Mouse (Mus musculus) CH12.LX (cell line): ENCODE measurements at regions not wholly inside any gene's neighbourhood (a gene's known extent, or its start where the extent isn't known, plus 50 kb on each side); places are given as distances from the start of the nearest gene placed in this dataset.

Experiments
- DNase-seq: peaks from one replicate; pipeline ENCODE4 v3.0.0-alpha.2; 2013; ENCODE audit errors: extremely low read depth
- H3K27ac ChIP-seq: 2 replicates; pipeline ENCODE4 v1.5.1; 2012; ENCODE audit warnings: low read depth, mild to moderate bottlenecking, control low read depth, moderate library complexity; ENCODE audit not compliant: insufficient read depth
- H3K27me3 ChIP-seq: replicated peaks from 2 replicates; pipeline ENCODE3; 2012; ENCODE audit warnings: inconsistent platforms
- H3K36me3 ChIP-seq, 2 experiments: replicated peaks in 1 of 2; 2 replicates each; pipeline versions ENCODE3 to v1.6.1; 2012; ENCODE audit warnings: inconsistent platforms in 1 of 2, low read length in 1 of 2, mild to moderate bottlenecking in 1 of 2, mixed read lengths in 1 of 2, moderate library complexity in 1 of 2; ENCODE audit not compliant: control insufficient read depth in 1 of 2, insufficient read depth in 1 of 2
- H3K4me1 ChIP-seq, 2 experiments: 2 replicates each; pipeline ENCODE4 v1.6.1; 2012; ENCODE audit warnings: inconsistent platforms in 1 of 2, moderate library complexity in 1 of 2; ENCODE audit not compliant: insufficient read depth in 2 of 2, control insufficient read depth in 1 of 2
- H3K4me2 ChIP-seq: 2 replicates; pipeline ENCODE4 v1.6.1; 2012; ENCODE audit warnings: low read depth, mild to moderate bottlenecking, control low read depth; ENCODE audit not compliant: poor library complexity, insufficient read depth, severe bottlenecking
- H3K4me3 ChIP-seq, 3 experiments: fragments of 150-350 bp in 1 of 3; sonication (generic) in 1 of 3; replicated peaks in 1 of 3; 2 replicates each; pipeline versions ENCODE3 to v1.5.1; 2011 to 2012; ENCODE audit warnings: low read depth in 2 of 3, low read length in 2 of 3, mild to moderate bottlenecking in 2 of 3, moderate library complexity in 2 of 3, control low read depth in 1 of 3, improper control_type of control experiment in 1 of 3, inconsistent platforms in 1 of 3, mixed read lengths in 1 of 3; ENCODE audit not compliant: poor library complexity in 1 of 3
- H3K79me2 ChIP-seq: replicated peaks from 2 replicates; pipeline ENCODE4 v1.6.1; 2012; ENCODE audit warnings: mild to moderate bottlenecking, moderate library complexity; ENCODE audit not compliant: control insufficient read depth, poor library complexity, insufficient read depth, severe bottlenecking; ENCODE audit errors: extremely low read depth
- H3K9ac ChIP-seq: 2 replicates; pipeline ENCODE4 v1.6.1; 2012; ENCODE audit warnings: low read depth, mild to moderate bottlenecking, control low read depth, moderate library complexity; ENCODE audit not compliant: insufficient read depth
- H3K9me3 ChIP-seq: replicated peaks from 2 replicates; pipeline ENCODE3; 2012; ENCODE audit warnings: low read length, inconsistent platforms, mixed read lengths
- BHLHE40 ChIP-seq: IDR thresholded peaks from 2 replicates; pipeline ENCODE4 v1.6.1; 2011; ENCODE audit warnings: mild to moderate bottlenecking, low read depth, low read length, improper control_type of control experiment
- EP300 ChIP-seq: IDR thresholded peaks from 2 replicates; pipeline ENCODE4 v1.6.1; 2011; ENCODE audit warnings: low read length, improper control_type of control experiment
- HCFC1 ChIP-seq: IDR thresholded peaks from 2 replicates; pipeline ENCODE4 v1.6.1; 2012; ENCODE audit warnings: low read depth, mild to moderate bottlenecking, inconsistent platforms, low read length, improper control_type of control experiment
- IRF4 ChIP-seq: IDR thresholded peaks from 2 replicates; pipeline ENCODE4 v1.6.1; 2014; ENCODE audit warnings: low read depth, mild to moderate bottlenecking, inconsistent platforms, low read length, improper control_type of control experiment
- JUND ChIP-seq: conservative IDR thresholded peaks from 2 replicates; pipeline ENCODE4 v1.6.1; 2011; ENCODE audit warnings: low read depth, low read length, improper control_type of control experiment
- KAT2A ChIP-seq: IDR thresholded peaks from 2 replicates; pipeline ENCODE4 v1.6.1; 2012; ENCODE audit warnings: low read length, improper control_type of control experiment, inconsistent platforms; ENCODE audit not compliant: insufficient replicate concordance
- MAZ ChIP-seq: IDR thresholded peaks from 2 replicates; pipeline ENCODE4 v1.6.1; 2012; ENCODE audit warnings: low read depth, mild to moderate bottlenecking, inconsistent platforms, low read length, improper control_type of control experiment, moderate library complexity
- NELFE ChIP-seq: IDR thresholded peaks from 2 replicates; pipeline ENCODE4 v1.6.1; 2011; ENCODE audit warnings: low read depth, low read length, improper control_type of control experiment
- NRF1 ChIP-seq: IDR thresholded peaks from 2 replicates; pipeline ENCODE4 v1.6.1; 2014; ENCODE audit warnings: low read depth, mild to moderate bottlenecking, inconsistent platforms, low read length, improper control_type of control experiment, moderate library complexity
- RAD21 ChIP-seq: IDR thresholded peaks from 2 replicates; pipeline ENCODE4 v1.6.1; 2011; ENCODE audit warnings: low read depth, mild to moderate bottlenecking, low read length, improper control_type of control experiment, moderate library complexity
- RCOR1 ChIP-seq: conservative IDR thresholded peaks from 2 replicates; pipeline ENCODE4 v1.6.1; 2012; ENCODE audit warnings: low read depth, mild to moderate bottlenecking, inconsistent platforms, low read length, improper control_type of control experiment
- TBP ChIP-seq: conservative IDR thresholded peaks from 2 replicates; pipeline ENCODE4 v1.6.1; 2011; ENCODE audit warnings: low read depth, low read length, improper control_type of control experiment
- USF1 ChIP-seq: IDR thresholded peaks from 2 replicates; pipeline ENCODE4 v1.6.1; 2014; ENCODE audit warnings: low read depth, mild to moderate bottlenecking, inconsistent platforms, low read length, improper control_type of control experiment
- ZC3H11A ChIP-seq: IDR thresholded peaks from 2 replicates; pipeline ENCODE4 v1.6.1; 2012; ENCODE audit warnings: low read depth, mild to moderate bottlenecking, inconsistent platforms, low read length, improper control_type of control experiment
- ZNF384 ChIP-seq: IDR thresholded peaks from 2 replicates; pipeline ENCODE4 v1.6.1; 2012; ENCODE audit warnings: low read depth, low read length, improper control_type of control experiment, inconsistent platforms
- dilution Hi-C: fragments of 300-500 bp; cut with MboI; formaldehyde crosslinking; loops from 2 replicates; pipeline ENCODE4 v1.14.3; 2020; ENCODE audit warnings: low sequenced_read_pairs; ENCODE audit not compliant: extremely low pct_unique_long_range_greater_than_20kb, extremely low pct_ligation_motif_present
- in situ Hi-C: fragments of 300-500 bp; cut with MboI; formaldehyde crosslinking; loops from 3 replicates; pipeline ENCODE4 v1.14.3; 2019; ENCODE audit warnings: low sequenced_read_pairs, low pct_ligation_motif_present, low pct_unique_long_range_greater_than_20kb, mixed read lengths

DNA sequence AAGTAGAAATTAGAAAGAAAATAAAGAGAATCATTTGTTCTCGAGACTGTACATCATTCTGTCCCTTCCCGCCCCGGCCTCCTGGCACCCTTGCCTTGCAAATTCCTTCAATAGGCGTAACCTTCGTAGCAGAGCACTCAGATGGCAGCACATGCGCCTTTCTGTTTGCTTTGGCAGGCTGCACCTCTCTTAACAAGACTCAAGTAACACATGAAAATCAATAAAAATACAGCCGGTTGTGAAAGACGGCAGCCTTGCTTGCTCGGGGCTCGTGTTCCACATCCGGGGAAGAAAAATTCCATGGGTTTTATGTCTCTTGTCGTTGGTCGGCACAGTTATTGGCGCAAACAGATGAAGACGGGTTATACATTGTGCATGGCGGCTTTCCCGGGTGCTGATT lies 271.2 kb downstream of the Rnd3 start:
- no peak for DNase-seq
- Histone ChIP-seq H3K4me2 (no peak overlapping the region), H3K27ac (no peak overlapping the region), H3K4me3 (no peak overlapping the region), H3K27me3 (no peaks in the 10 kb centered on the region), H3K9me3 (no peaks in the 10 kb centered on the region), H3K9ac (no peak overlapping the region), H3K4me1 (no peaks in the 10 kb centered on the region), H3K79me2 (no peaks in the 10 kb centered on the region), H3K36me3 (no peaks in the 10 kb centered on the region)
- dilution Hi-C loops, result no loop called here
- in situ Hi-C loops, result no loop called here
- TF ChIP-seq ZNF384 (no peak), EP300 (no peak), HCFC1 (no peak)

GRCm38 (mm10) chr2:50875072-50875471 lies 273.8 kb downstream of the Rnd3 start:
- no peak overlapping the region for H3K27ac ChIP-seq
- no peaks in the 10 kb centered on the region for H3K9me3 ChIP-seq
- in situ Hi-C loops, result no loop called here
- H3K79me2 ChIP-seq, result no peaks in the 10 kb centered on the region
- no peak overlapping the region for H3K9ac ChIP-seq
- dilution Hi-C loops, result no loop called here
- no peaks in the 10 kb centered on the region for H3K27me3 ChIP-seq
- H3K36me3 ChIP-seq, result no peaks in the 10 kb centered on the region
- no peak overlapping the region for H3K4me3 ChIP-seq
- no peak for TF ChIP-seq NELFE
- no peak for DNase-seq
- H3K4me1 ChIP-seq, result no peaks in the 10 kb centered on the region
- no peak overlapping the region for H3K4me2 ChIP-seq

DNA sequence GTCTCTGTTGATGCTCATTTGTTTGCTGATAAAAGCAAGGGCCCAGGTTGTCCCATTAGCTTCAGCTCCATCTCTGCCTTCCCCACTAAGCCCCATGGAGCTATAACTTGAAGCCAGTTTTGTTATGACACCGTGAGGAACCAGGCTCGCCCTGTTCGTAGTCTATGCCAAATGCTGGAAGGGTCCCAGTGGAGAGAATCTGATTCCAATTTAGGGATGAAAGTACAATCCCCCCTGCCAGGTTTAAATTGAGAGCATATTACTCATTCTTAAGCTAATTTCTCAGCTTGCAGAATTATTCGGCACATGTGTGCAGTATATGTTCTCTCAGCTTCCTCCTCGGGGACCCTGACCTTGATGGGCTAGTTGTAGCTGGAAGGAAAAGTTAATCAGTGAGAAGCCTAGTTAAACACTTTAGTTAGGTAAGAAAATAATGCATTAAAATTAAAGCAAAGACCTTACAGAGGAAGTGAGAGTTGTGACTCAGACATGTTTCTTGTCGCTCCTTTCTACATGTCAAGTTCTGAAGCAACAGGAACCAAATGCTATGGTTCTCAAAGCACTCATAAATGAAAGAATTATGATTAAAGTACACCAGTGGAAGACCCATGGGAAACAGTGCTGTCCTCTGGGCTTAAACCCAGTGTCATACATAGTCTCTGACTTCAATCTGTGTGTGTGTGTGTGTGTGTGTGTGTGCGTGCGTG lies 295.2 kb downstream of the Rnd3 start:
- peaks cover 0 to 11% of the 10 kb centered on the region in 2 experiments; a peak in 2 of 4 replicates for H3K4me1 ChIP-seq
- no peaks in the 10 kb centered on the region for H3K36me3 ChIP-seq
- no peaks in the 10 kb centered on the region for H3K9me3 ChIP-seq
- dilution Hi-C loops (no loop called here), in situ Hi-C loops (no loop called here)
- no peak overlapping the region for H3K4me3 ChIP-seq
- no peaks in the 10 kb centered on the region for H3K79me2 ChIP-seq
- no peak for TF ChIP-seq USF1
- TF ChIP-seq EP300, result peak; percentile 48; the same call in 1 of the 2 replicates
- no peak for TF ChIP-seq RCOR1
- no peak for TF ChIP-seq BHLHE40
- TF ChIP-seq JUND, result 0 out of 2 replicates have a peak, but pooled peaks have one; percentile 30
- TF ChIP-seq TBP, result no peak
- TF ChIP-seq RAD21, result no peak
- TF ChIP-seq ZC3H11A, result no peak
- no peak for TF ChIP-seq MAZ
- TF ChIP-seq KAT2A, result no peak
- no peak for TF ChIP-seq NELFE
- peak; percentile 56; the same call in 1 of the 2 replicates for TF ChIP-seq IRF4
- no peak for TF ChIP-seq NRF1
- no peak for TF ChIP-seq HCFC1
- no peak for DNase-seq
- H3K27me3 ChIP-seq, result no peaks in the 10 kb centered on the region
- no peak overlapping the region for H3K27ac ChIP-seq
- H3K4me2 ChIP-seq, result peak overlapping the region; percentile 36; the same call in 1 of the 2 replicates
- H3K9ac ChIP-seq, result no peak overlapping the region
